ENCODE assay signal across 8 mouse cellular contexts in genomic region chr11:101784488-101785142, GRCm38 (mm10). TPM values are rescaled to one million over a fixed set of nuclear protein-coding genes. Genes with fewer than 3 reads are reported as not detected.
DNase-seq lines count a peak whose midpoint lies in the region; ATAC-seq and TF ChIP-seq lines count a peak whose summit lies in the region.

No protein-coding gene starts in this region.

- peaks cover 7% of the 10 kb centered on the region for H3K4me1 ChIP-seq in erythroblast, embryonic 14.5 days (ENCODE audit: control insufficient read depth)
- peaks cover 8 to 37% of the 10 kb centered on the region in 2 experiments for H3K4me1 ChIP-seq in ES-E14 (ENCODE audit: control insufficient read depth in 2 of 2, insufficient read depth in 2 of 2, low read length in 2 of 2, poor library complexity in 1 of 2)
- H3K4me1 ChIP-seq in heart, embryonic 15.5 days (replicated peaks): peaks cover 23% of the 10 kb centered on the region
- H3K4me1 ChIP-seq in midbrain, embryonic 16.5 days (ENCODE audit: control insufficient read depth, insufficient read depth, low read length): peaks cover 15% of the 10 kb centered on the region

- H3K4me2 ChIP-seq in heart, embryonic 15.5 days: peak overlapping the region; percentile 99
- peak overlapping the region; percentile 98 for H3K4me2 ChIP-seq in midbrain, embryonic 16.5 days (ENCODE audit: low read length)

- DNase-seq in ES-E14 (ENCODE audit: low read depth, low spot score): peak; percentile 44
- DNase-seq in cerebellum, postnatal 36 days: peak; percentile 38 to 46
- DNase-seq in left cerebral cortex, postnatal 25 days (ENCODE audit: low spot score in 2 of 2): peak; percentile 51 to 65
- no peak for DNase-seq in adipocyte (ENCODE audit: low spot score)

- peak overlapping the region; percentile 86 for H3K27ac ChIP-seq in ES-E14 (ENCODE audit: insufficient read depth, low read depth, low read length, poor library complexity, severe bottlenecking)
- H3K27ac ChIP-seq in heart, embryonic 15.5 days: peak overlapping the region; percentile 66
- 0 out of 2 replicates have a peak overlapping the region, but pooled peaks have one; percentile 47 for H3K27ac ChIP-seq in midbrain, embryonic 16.5 days (ENCODE audit: low read length)

- intact Hi-C loops in left cerebral cortex, postnatal 25 days (cut with DNase I): no loop called here

- peaks cover 79% of the 10 kb centered on the region for H3K27me3 ChIP-seq in erythroblast, embryonic 14.5 days (ENCODE audit: control insufficient read depth)
- H3K27me3 ChIP-seq in heart, embryonic 15.5 days: peaks cover 73% of the 10 kb centered on the region
- H3K27me3 ChIP-seq in midbrain, embryonic 16.5 days (ENCODE audit: control insufficient read depth, insufficient read depth, low read depth, low read length): peaks cover 55% of the 10 kb centered on the region

- under 1% methylated on average over 58 of the region's 67 CpGs for WGBS in heart, embryonic 15.5 days
- WGBS in midbrain, embryonic 16.5 days: under 1% methylated on average over 61 of the region's 67 CpGs

- no peaks in the 10 kb centered on the region for H3K36me3 ChIP-seq in erythroblast, embryonic 14.5 days (ENCODE audit: control insufficient read depth)
- no peaks in the 10 kb centered on the region for H3K36me3 ChIP-seq in ES-E14 (ENCODE audit: control insufficient read depth, insufficient read depth, low read length, poor library complexity, severe bottlenecking)
- H3K36me3 ChIP-seq in heart, embryonic 15.5 days: no peaks in the 10 kb centered on the region
- H3K36me3 ChIP-seq in midbrain, embryonic 16.5 days (ENCODE audit: control insufficient read depth, insufficient read depth, low read length): no peaks in the 10 kb centered on the region

- in situ Hi-C loops in ES-E14 (cut with MboI; ENCODE audit: low sequenced_read_pairs in 2 of 2, unreplicated experiment in 2 of 2): no loop called here

- H3K9ac ChIP-seq in ES-E14 (ENCODE audit: insufficient read depth, low read depth, low read length, poor library complexity, severe bottlenecking): peak overlapping the region; percentile 79
- peak overlapping the region; percentile 59 for H3K9ac ChIP-seq in heart, embryonic 15.5 days
- peak overlapping the region; percentile 57 for H3K9ac ChIP-seq in midbrain, embryonic 16.5 days (ENCODE audit: low read depth, low read length)

- H3K4me3 ChIP-seq in erythroblast, embryonic 14.5 days (replicated peaks): peak overlapping the region; percentile 44
- peak overlapping the region; percentile 89 to 95 for H3K4me3 ChIP-seq in ES-E14 (ENCODE audit: insufficient read depth in 1 of 2, low read depth in 1 of 2, low read length in 2 of 2, poor library complexity in 1 of 2, severe bottlenecking in 1 of 2)
- H3K4me3 ChIP-seq in heart, embryonic 15.5 days: peak overlapping the region; percentile 61
- H3K4me3 ChIP-seq in midbrain, embryonic 16.5 days (ENCODE audit: low read depth, low read length): peak overlapping the region; percentile 60

- no peaks in the 10 kb centered on the region; the same call in 1 of the 2 replicates for H3K9me3 ChIP-seq in erythroblast, embryonic 14.5 days (ENCODE audit: control insufficient read depth, low read length)
- no peaks in the 10 kb centered on the region for H3K9me3 ChIP-seq in ES-E14 (ENCODE audit: control insufficient read depth, insufficient read depth, low read depth, low read length)
- H3K9me3 ChIP-seq in heart, embryonic 15.5 days (replicated peaks): no peaks in the 10 kb centered on the region
- H3K9me3 ChIP-seq in midbrain, embryonic 16.5 days (replicated peaks; ENCODE audit: control insufficient read depth, low read length, poor library complexity, severe bottlenecking): no peaks in the 10 kb centered on the region

- ATAC-seq in erythroblast, adult 5-6 weeks (replicated peaks; ENCODE audit: low FRiP score, poor library complexity, severe bottlenecking): no peak
- ATAC-seq in heart, embryonic 15.5 days (replicated peaks; ENCODE audit: insufficient number of reproducible peaks, insufficient read depth, low FRiP score, low read depth): peak; percentile 37
- peak; percentile 64 for ATAC-seq in midbrain, embryonic 16.5 days

TF ChIP-seq in ES-E14, 5 proteins besides CTCF, POLR2A, EP300 and RAD21:
- TF ChIP-seq ZNF384 (IDR thresholded peaks at IDR 0.05; ENCODE audit: low read depth, low read length) (no peak), MAFK (IDR thresholded peaks at IDR 0.05; ENCODE audit: insufficient read depth, low read depth, low read length) (no peak), HCFC1 (IDR thresholded peaks at IDR 0.05; ENCODE audit: borderline replicate concordance, insufficient read depth, low read length) (no peak), CHD2 (IDR thresholded peaks at IDR 0.05; ENCODE audit: low read depth, low read length) (peak; percentile 71)
TF ChIP-seq in ES-E14: peak in this region for 1.

RNA-seq across cellular contexts. Expression of gene Etv4, which starts 0.6 kb away (rescaled TPM):
- polyA plus RNA-seq in erythroblast, embryonic 14.5 days (2012): 0.09 TPM in 1 of 2 replicates, not detected in the other
- not detected in 2 replicates for total RNA-seq in erythroblast, adult 5-6 weeks (2015; ENCODE audit: low replicate concordance)
- total RNA-seq in erythroblast, adult 5-6 weeks (2017; ENCODE audit: low replicate concordance): not detected in 2 replicates
- 78.8 and 84.0 TPM in 2 replicates for total RNA-seq in ES-E14 (2012; rRNA removed)
- polyA plus RNA-seq in heart, embryonic 15.5 days (2015; fragmentation: Nextera tagmentation; extraction: Ambion mirVana): 3.5 and 5.8 TPM in 2 replicates
- 10 to 100 TPM; 18.1 to 20.3 TPM for total RNA-seq in left cerebral cortex, postnatal 25 days (2021)
- polyA plus RNA-seq in midbrain, embryonic 16.5 days (2015; fragmentation: Nextera tagmentation; extraction: Ambion mirVana): 7.5 and 9.8 TPM in 2 replicates

RNA-seq across cellular contexts. Expression of gene Dhx8, which starts 51.9 kb away (rescaled TPM):
- 0.88 and 0.89 TPM in 2 replicates for polyA plus RNA-seq in erythroblast, embryonic 14.5 days (2012)
- total RNA-seq in erythroblast, adult 5-6 weeks (2015; ENCODE audit: low replicate concordance): 32.0 and 32.9 TPM in 2 replicates
- 47.7 and 77.6 TPM in 2 replicates for total RNA-seq in erythroblast, adult 5-6 weeks (2017; ENCODE audit: low replicate concordance)
- total RNA-seq in ES-E14 (2012; rRNA removed): 43.6 and 51.7 TPM in 2 replicates
- 17.2 and 20.8 TPM in 2 replicates for polyA plus RNA-seq in heart, embryonic 15.5 days (2015; fragmentation: Nextera tagmentation; extraction: Ambion mirVana)
- total RNA-seq in left cerebral cortex, postnatal 25 days (2021): 10 to 100 TPM; 38.2 to 39.3 TPM
- 32.0 and 34.3 TPM in 2 replicates for polyA plus RNA-seq in midbrain, embryonic 16.5 days (2015; fragmentation: Nextera tagmentation; extraction: Ambion mirVana)

Comparison
In these comparisons a context has a peak if more than half of its experiments do, and no peak if none do; other contexts are left out.
1. RNA of gene Etv4, which starts 0.6 kb away (total RNA-seq): 78.8 to 84.0 TPM in ES-E14 and 18.1 to 20.3 TPM in left cerebral cortex, postnatal 25 days; not detected in erythroblast, adult 5-6 weeks; every median in the first group is over 10 times any median in the second.
2. Peak in every context shown above with its lines, with median percentiles within 50 percentile points of each other: H3K4me3 ChIP-seq, H3K27ac ChIP-seq and H3K9ac ChIP-seq.